Mouse (Mus musculus): Measurements from ENCODE around the gene Kcne1. TPM values are rescaled to one million over a fixed set of nuclear protein-coding genes. Genes with fewer than 3 reads are reported as not detected.

Gene Kcne1
- total RNA-seq, 1 experiment, result not detected

DNA sequence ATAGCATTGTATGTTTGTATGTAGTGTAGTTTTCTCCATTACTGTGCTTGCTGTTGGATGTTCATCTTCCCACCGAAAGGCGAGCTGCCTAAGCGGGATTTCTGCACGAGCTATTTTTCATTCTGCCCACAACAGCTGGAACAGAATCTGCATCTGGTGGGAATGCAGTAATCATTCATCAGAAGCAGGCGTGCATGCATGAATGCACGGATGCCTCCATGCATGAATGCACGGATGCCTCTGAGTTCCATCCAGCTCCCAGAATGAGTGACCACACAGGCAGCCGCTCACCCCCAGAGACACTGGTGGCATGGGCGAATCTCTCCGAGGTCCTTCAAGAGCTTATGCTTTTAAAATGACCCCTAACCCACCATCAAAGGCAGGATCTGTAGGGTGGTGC, 1.7 kb downstream of the Kcne1 start:
- Histone ChIP-seq H3K27ac (ENCODE audit: insufficient read depth, low read depth, low read length, poor library complexity, severe bottlenecking) (no peak overlapping the region), H3K36me3 (ENCODE audit: control insufficient read depth, insufficient read depth, low read length, poor library complexity, severe bottlenecking) (no peaks in the 10 kb centered on the region), H3K9ac (ENCODE audit: insufficient read depth, low read depth, low read length, poor library complexity, severe bottlenecking) (no peak overlapping the region), H3K4me3 (ENCODE audit: insufficient read depth in 1 of 2, low read depth in 1 of 2, low read length in 2 of 2, poor library complexity in 1 of 2, severe bottlenecking in 1 of 2) (no peak overlapping the region), H3K4me1 (ENCODE audit: control insufficient read depth in 2 of 2, insufficient read depth in 2 of 2, low read length in 2 of 2, poor library complexity in 1 of 2) (0 out of 4 replicates have a peak, but pooled peaks cover 2 to 4% of the 10 kb centered on the region in 2 experiments), H3K9me3 (ENCODE audit: control insufficient read depth, insufficient read depth, low read depth, low read length) (no peaks in the 10 kb centered on the region)
- TF ChIP-seq ZC3H11A (IDR thresholded peaks at IDR 0.05; ENCODE audit: borderline replicate concordance, low read depth, low read length) (no peak), HCFC1 (IDR thresholded peaks at IDR 0.05; ENCODE audit: borderline replicate concordance, insufficient read depth, low read length) (no peak), CHD2 (IDR thresholded peaks at IDR 0.05; ENCODE audit: low read depth, low read length) (no peak)
- DNase-seq (ENCODE audit: low read depth, low spot score), result no peak
- in situ Hi-C loops (cut with MboI; ENCODE audit: low sequenced_read_pairs in 2 of 2, unreplicated experiment in 2 of 2), result no loop called here

DNA sequence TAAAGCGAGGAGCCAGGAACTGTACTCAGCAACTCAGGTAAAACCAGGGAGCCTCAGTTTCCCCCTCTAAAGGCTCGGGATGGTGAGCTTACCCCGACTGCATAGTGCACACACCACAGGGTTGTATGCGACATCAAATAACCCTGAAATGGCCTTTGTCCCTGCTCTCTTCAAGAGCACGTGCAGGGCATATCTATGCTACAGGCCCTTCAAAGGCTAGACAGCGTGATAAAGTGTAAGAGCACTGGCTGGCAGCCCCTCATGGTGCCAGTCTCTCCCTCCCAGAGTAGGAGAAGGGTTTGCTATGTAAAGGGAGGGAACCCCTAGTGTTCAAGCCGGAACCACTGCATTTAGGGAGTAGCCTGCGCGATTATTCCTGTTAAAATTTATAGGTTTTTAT, 2.2 kb downstream of the Kcne1 start:
- H3K9me3 ChIP-seq (ENCODE audit: control insufficient read depth, insufficient read depth, low read depth, low read length), result no peaks in the 10 kb centered on the region
- H3K9ac ChIP-seq (ENCODE audit: insufficient read depth, low read depth, low read length, poor library complexity, severe bottlenecking), result no peak overlapping the region
- TF ChIP-seq HCFC1 (IDR thresholded peaks at IDR 0.05; ENCODE audit: borderline replicate concordance, insufficient read depth, low read length) (no peak), ZNF384 (IDR thresholded peaks at IDR 0.05; ENCODE audit: low read depth, low read length) (no peak)
- no peak overlapping the region for H3K4me3 ChIP-seq (ENCODE audit: insufficient read depth in 1 of 2, low read depth in 1 of 2, low read length in 2 of 2, poor library complexity in 1 of 2, severe bottlenecking in 1 of 2)
- no peak overlapping the region for H3K27ac ChIP-seq (ENCODE audit: insufficient read depth, low read depth, low read length, poor library complexity, severe bottlenecking)
- H3K36me3 ChIP-seq (ENCODE audit: control insufficient read depth, insufficient read depth, low read length, poor library complexity, severe bottlenecking), result no peaks in the 10 kb centered on the region
- in situ Hi-C loops (cut with MboI; ENCODE audit: low sequenced_read_pairs in 2 of 2, unreplicated experiment in 2 of 2), result no loop called here
- no peak for DNase-seq (ENCODE audit: low read depth, low spot score)
- 0 out of 4 replicates have a peak, but pooled peaks cover 2 to 4% of the 10 kb centered on the region in 2 experiments for H3K4me1 ChIP-seq (ENCODE audit: control insufficient read depth in 2 of 2, insufficient read depth in 2 of 2, low read length in 2 of 2, poor library complexity in 1 of 2)

- 0 out of 4 replicates have a peak, but pooled peaks cover 2 to 4% of the 10 kb centered on the region in 2 experiments for H3K4me1 ChIP-seq (ENCODE audit: control insufficient read depth in 2 of 2, insufficient read depth in 2 of 2, low read length in 2 of 2, poor library complexity in 1 of 2)
- H3K9me3 ChIP-seq (ENCODE audit: control insufficient read depth, insufficient read depth, low read depth, low read length), result no peaks in the 10 kb centered on the region
- H3K36me3 ChIP-seq (ENCODE audit: control insufficient read depth, insufficient read depth, low read length, poor library complexity, severe bottlenecking), result no peaks in the 10 kb centered on the region
- no peak overlapping the region for H3K4me3 ChIP-seq (ENCODE audit: insufficient read depth in 1 of 2, low read depth in 1 of 2, low read length in 2 of 2, poor library complexity in 1 of 2, severe bottlenecking in 1 of 2)
- no peak for TF ChIP-seq ZC3H11A (IDR thresholded peaks at IDR 0.05; ENCODE audit: borderline replicate concordance, low read depth, low read length)
- no peak for TF ChIP-seq HCFC1 (IDR thresholded peaks at IDR 0.05; ENCODE audit: borderline replicate concordance, insufficient read depth, low read length)
- TF ChIP-seq MAFK (IDR thresholded peaks at IDR 0.05; ENCODE audit: insufficient read depth, low read depth, low read length), result no peak
- no peak for TF ChIP-seq ZNF384 (IDR thresholded peaks at IDR 0.05; ENCODE audit: low read depth, low read length)
- TF ChIP-seq CHD2 (IDR thresholded peaks at IDR 0.05; ENCODE audit: low read depth, low read length), result no peak
- H3K9ac ChIP-seq (ENCODE audit: insufficient read depth, low read depth, low read length, poor library complexity, severe bottlenecking), result no peak overlapping the region
- in situ Hi-C loops (cut with MboI; ENCODE audit: low sequenced_read_pairs in 2 of 2, unreplicated experiment in 2 of 2), result no loop called here
- no peak overlapping the region for H3K27ac ChIP-seq (ENCODE audit: insufficient read depth, low read depth, low read length, poor library complexity, severe bottlenecking)
- DNase-seq (ENCODE audit: low read depth, low spot score), result no peak
Measured at GRCm38 (mm10) chr16:92355982-92356381, 3.3 kb downstream of the Kcne1 start.

- Histone ChIP-seq H3K36me3 (ENCODE audit: control insufficient read depth, insufficient read depth, low read length, poor library complexity, severe bottlenecking) (no peaks in the 10 kb centered on the region), H3K4me3 (ENCODE audit: insufficient read depth in 1 of 2, low read depth in 1 of 2, low read length in 2 of 2, poor library complexity in 1 of 2, severe bottlenecking in 1 of 2) (no peak overlapping the region), H3K9ac (ENCODE audit: insufficient read depth, low read depth, low read length, poor library complexity, severe bottlenecking) (no peak overlapping the region), H3K9me3 (ENCODE audit: control insufficient read depth, insufficient read depth, low read depth, low read length) (no peaks in the 10 kb centered on the region), H3K27ac (ENCODE audit: insufficient read depth, low read depth, low read length, poor library complexity, severe bottlenecking) (no peak overlapping the region), H3K4me1 (ENCODE audit: control insufficient read depth in 2 of 2, insufficient read depth in 2 of 2, low read length in 2 of 2, poor library complexity in 1 of 2) (0 out of 4 replicates have a peak, but pooled peaks cover 2 to 4% of the 10 kb centered on the region in 2 experiments)
- TF ChIP-seq MAFK (IDR thresholded peaks at IDR 0.05; ENCODE audit: insufficient read depth, low read depth, low read length) (no peak), ZC3H11A (IDR thresholded peaks at IDR 0.05; ENCODE audit: borderline replicate concordance, low read depth, low read length) (no peak), HCFC1 (IDR thresholded peaks at IDR 0.05; ENCODE audit: borderline replicate concordance, insufficient read depth, low read length) (no peak), CHD2 (IDR thresholded peaks at IDR 0.05; ENCODE audit: low read depth, low read length) (no peak), ZNF384 (IDR thresholded peaks at IDR 0.05; ENCODE audit: low read depth, low read length) (no peak)
- no peak for DNase-seq (ENCODE audit: low read depth, low spot score)
- in situ Hi-C loops (cut with MboI; ENCODE audit: low sequenced_read_pairs in 2 of 2, unreplicated experiment in 2 of 2), result no loop called here
Measured at GRCm38 (mm10) chr16:92355366-92355765, 3.9 kb downstream of the Kcne1 start.

DNA sequence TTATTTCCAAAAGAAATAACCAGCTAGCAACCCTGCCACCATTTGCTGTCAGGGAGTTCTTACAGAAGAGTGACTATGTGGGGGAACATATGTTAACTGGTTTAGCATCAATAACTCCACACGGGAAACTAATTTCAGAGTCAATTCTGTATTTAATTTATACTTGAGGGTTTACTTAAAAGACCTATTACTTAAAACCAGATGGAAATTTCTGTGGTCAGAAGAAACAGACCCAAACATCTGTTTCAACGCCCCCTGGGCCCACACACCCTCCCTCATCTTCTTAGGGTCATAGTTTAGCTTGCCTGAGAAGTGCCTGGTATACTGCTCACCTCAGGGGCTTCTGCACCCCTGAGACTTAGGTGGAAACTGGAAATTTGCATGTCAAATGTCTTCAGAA, 5.4 kb downstream of the Kcne1 start:
- Histone ChIP-seq H3K4me1 (ENCODE audit: control insufficient read depth in 2 of 2, insufficient read depth in 2 of 2, low read length in 2 of 2, poor library complexity in 1 of 2) (0 out of 4 replicates have a peak, but pooled peaks cover 0 to 4% of the 10 kb centered on the region in 2 experiments), H3K27ac (ENCODE audit: insufficient read depth, low read depth, low read length, poor library complexity, severe bottlenecking) (no peak overlapping the region), H3K4me3 (ENCODE audit: insufficient read depth in 1 of 2, low read depth in 1 of 2, low read length in 2 of 2, poor library complexity in 1 of 2, severe bottlenecking in 1 of 2) (no peak overlapping the region), H3K9me3 (ENCODE audit: control insufficient read depth, insufficient read depth, low read depth, low read length) (no peaks in the 10 kb centered on the region), H3K36me3 (ENCODE audit: control insufficient read depth, insufficient read depth, low read length, poor library complexity, severe bottlenecking) (no peaks in the 10 kb centered on the region), H3K9ac (ENCODE audit: insufficient read depth, low read depth, low read length, poor library complexity, severe bottlenecking) (no peak overlapping the region)
- DNase-seq (ENCODE audit: low read depth, low spot score), result no peak
- TF ChIP-seq MAFK (IDR thresholded peaks at IDR 0.05; ENCODE audit: insufficient read depth, low read depth, low read length) (no peak), ZNF384 (IDR thresholded peaks at IDR 0.05; ENCODE audit: low read depth, low read length) (no peak), HCFC1 (IDR thresholded peaks at IDR 0.05; ENCODE audit: borderline replicate concordance, insufficient read depth, low read length) (no peak), ZC3H11A (IDR thresholded peaks at IDR 0.05; ENCODE audit: borderline replicate concordance, low read depth, low read length) (no peak), CHD2 (IDR thresholded peaks at IDR 0.05; ENCODE audit: low read depth, low read length) (no peak)
- in situ Hi-C loops (cut with MboI; ENCODE audit: low sequenced_read_pairs in 2 of 2, unreplicated experiment in 2 of 2), result no loop called here

All from ES-E14 (cell line).